Mouse (Mus musculus): ENCODE measurements around the gene Tsku. TPM values are rescaled to one million over a fixed set of nuclear protein-coding genes. Genes with fewer than 3 reads are reported as not detected.

The Tsku gene
- polyA plus RNA-seq, 1 experiment = 3.1 TPM

GRCm38 (mm10) chr7:98387201-98387600 lies 26.1 kb upstream of the Tsku start:
- Histone ChIP-seq H3K27ac (ENCODE audit: insufficient read depth, low read length) (no peak overlapping the region), H3K4me1 (ENCODE audit: control insufficient read depth, insufficient read depth, low read length) (no peaks in the 10 kb centered on the region), H3K4me3 (ENCODE audit: insufficient read depth, low read length) (no peak overlapping the region)
- TF ChIP-seq CTCF (IDR thresholded peaks at IDR 0.05; ENCODE audit: extremely low read depth, insufficient read depth, low read length) (no peak), POLR2A (IDR thresholded peaks at IDR 0.05; ENCODE audit: extremely low read depth, insufficient read depth, low read length) (no peak)

- H3K27ac ChIP-seq (ENCODE audit: insufficient read depth, low read length) = no peak overlapping the region
- no peak overlapping the region for H3K4me3 ChIP-seq (ENCODE audit: insufficient read depth, low read length)
- no peak for TF ChIP-seq POLR2A (IDR thresholded peaks at IDR 0.05; ENCODE audit: extremely low read depth, insufficient read depth, low read length)
- no peak for TF ChIP-seq CTCF (IDR thresholded peaks at IDR 0.05; ENCODE audit: extremely low read depth, insufficient read depth, low read length)
- no peaks in the 10 kb centered on the region for H3K4me1 ChIP-seq (ENCODE audit: control insufficient read depth, insufficient read depth, low read length)
Observed at GRCm38 (mm10) chr7:98385168-98385567, 24.0 kb upstream of the Tsku start.

GRCm38 (mm10) chr7:98383337-98383736 lies 22.2 kb upstream of the Tsku start:
- Histone ChIP-seq H3K27ac (ENCODE audit: insufficient read depth, low read length) (no peak overlapping the region), H3K4me3 (ENCODE audit: insufficient read depth, low read length) (no peak overlapping the region), H3K4me1 (ENCODE audit: control insufficient read depth, insufficient read depth, low read length) (no peaks in the 10 kb centered on the region)
- TF ChIP-seq CTCF (IDR thresholded peaks at IDR 0.05; ENCODE audit: extremely low read depth, insufficient read depth, low read length) (no peak), POLR2A (IDR thresholded peaks at IDR 0.05; ENCODE audit: extremely low read depth, insufficient read depth, low read length) (no peak)

- no peaks in the 10 kb centered on the region for H3K4me1 ChIP-seq (ENCODE audit: control insufficient read depth, insufficient read depth, low read length)
- no peak for TF ChIP-seq CTCF (IDR thresholded peaks at IDR 0.05; ENCODE audit: extremely low read depth, insufficient read depth, low read length)
- TF ChIP-seq POLR2A (IDR thresholded peaks at IDR 0.05; ENCODE audit: extremely low read depth, insufficient read depth, low read length) = no peak
- no peak overlapping the region for H3K27ac ChIP-seq (ENCODE audit: insufficient read depth, low read length)
- H3K4me3 ChIP-seq (ENCODE audit: insufficient read depth, low read length) = no peak overlapping the region
Observed at GRCm38 (mm10) chr7:98382784-98383183, 21.7 kb upstream of the Tsku start.

GRCm38 (mm10) chr7:98380224-98380925 lies 19.2 kb upstream of the Tsku start:
- no peak overlapping the region for H3K4me3 ChIP-seq (ENCODE audit: insufficient read depth, low read length)

GRCm38 (mm10) chr7:98379232-98379631 lies 18.1 kb upstream of the Tsku start:
- H3K4me3 ChIP-seq (ENCODE audit: insufficient read depth, low read length) = no peak overlapping the region
- no peaks in the 10 kb centered on the region for H3K4me1 ChIP-seq (ENCODE audit: control insufficient read depth, insufficient read depth, low read length)
- H3K27ac ChIP-seq (ENCODE audit: insufficient read depth, low read length) = no peak overlapping the region
- TF ChIP-seq POLR2A (IDR thresholded peaks at IDR 0.05; ENCODE audit: extremely low read depth, insufficient read depth, low read length) (no peak), CTCF (IDR thresholded peaks at IDR 0.05; ENCODE audit: extremely low read depth, insufficient read depth, low read length) (no peak)

More at GRCm38 (mm10) chr7:98380224-98380925, 19.2 kb upstream of the Tsku start:
- TF ChIP-seq CTCF (IDR thresholded peaks at IDR 0.05; ENCODE audit: extremely low read depth, insufficient read depth, low read length) (no peak), POLR2A (IDR thresholded peaks at IDR 0.05; ENCODE audit: extremely low read depth, insufficient read depth, low read length) (no peak)
- H3K4me1 ChIP-seq (ENCODE audit: control insufficient read depth, insufficient read depth, low read length) = no peaks in the 10 kb centered on the region
- H3K27ac ChIP-seq (ENCODE audit: insufficient read depth, low read length) = no peak overlapping the region

GRCm38 (mm10) chr7:98377257-98377656 lies 16.1 kb upstream of the Tsku start:
- no peaks in the 10 kb centered on the region for H3K4me1 ChIP-seq (ENCODE audit: control insufficient read depth, insufficient read depth, low read length)
- no peak overlapping the region for H3K4me3 ChIP-seq (ENCODE audit: insufficient read depth, low read length)
- no peak for TF ChIP-seq CTCF (IDR thresholded peaks at IDR 0.05; ENCODE audit: extremely low read depth, insufficient read depth, low read length)
- no peak for TF ChIP-seq POLR2A (IDR thresholded peaks at IDR 0.05; ENCODE audit: extremely low read depth, insufficient read depth, low read length)
- no peak overlapping the region for H3K27ac ChIP-seq (ENCODE audit: insufficient read depth, low read length)

- TF ChIP-seq POLR2A (IDR thresholded peaks at IDR 0.05; ENCODE audit: extremely low read depth, insufficient read depth, low read length) (0 out of 2 replicates have a peak, but pooled peaks have one; percentile 36), CTCF (IDR thresholded peaks at IDR 0.05; ENCODE audit: extremely low read depth, insufficient read depth, low read length) (no peak)
- no peak overlapping the region for H3K4me3 ChIP-seq (ENCODE audit: insufficient read depth, low read length)
- no peak overlapping the region for H3K27ac ChIP-seq (ENCODE audit: insufficient read depth, low read length)
- H3K4me1 ChIP-seq (ENCODE audit: control insufficient read depth, insufficient read depth, low read length) = no peaks in the 10 kb centered on the region
Observed at GRCm38 (mm10) chr7:98371161-98371560, 10.0 kb upstream of the Tsku start.

GRCm38 (mm10) chr7:98369762-98370369 lies 8.7 kb upstream of the Tsku start:
- H3K27ac ChIP-seq (ENCODE audit: insufficient read depth, low read length) = no peak overlapping the region
- H3K4me1 ChIP-seq (ENCODE audit: control insufficient read depth, insufficient read depth, low read length) = no peaks in the 10 kb centered on the region
- no peak overlapping the region for H3K4me3 ChIP-seq (ENCODE audit: insufficient read depth, low read length)
- TF ChIP-seq POLR2A (IDR thresholded peaks at IDR 0.05; ENCODE audit: extremely low read depth, insufficient read depth, low read length) (no peak), CTCF (IDR thresholded peaks at IDR 0.05; ENCODE audit: extremely low read depth, insufficient read depth, low read length) (no peak)

- TF ChIP-seq CTCF (IDR thresholded peaks at IDR 0.05; ENCODE audit: extremely low read depth, insufficient read depth, low read length) = no peak
- TF ChIP-seq POLR2A (IDR thresholded peaks at IDR 0.05; ENCODE audit: extremely low read depth, insufficient read depth, low read length) = no peak
- Histone ChIP-seq H3K4me1 (ENCODE audit: control insufficient read depth, insufficient read depth, low read length) (no peaks in the 10 kb centered on the region), H3K4me3 (ENCODE audit: insufficient read depth, low read length) (peak overlapping the region; percentile 38), H3K27ac (ENCODE audit: insufficient read depth, low read length) (no peak overlapping the region)
Observed at GRCm38 (mm10) chr7:98361662-98362061, 534 bp upstream of the Tsku start.

Measured in cortical plate, adult 2 months (tissue).